Mouse (Mus musculus): ENCODE data around the gene Sdf4. TPM values are rescaled to one million over a fixed set of nuclear protein-coding genes. Genes with fewer than 3 reads are reported as not detected.

The Sdf4 gene
- total RNA-seq, 1 experiment from 2014 or later = 229 TPM

- ATAC-seq (ENCODE audit: extremely low read depth, insufficient number of reproducible peaks, low FRiP score, poor library complexity, severe bottlenecking) = no peak
Observed at GRCm38 (mm10) chr4:156044754-156045153, 52.1 kb downstream of the Sdf4 start.

GRCm38 (mm10) chr4:156049779-156050178 lies 57.1 kb downstream of the Sdf4 start:
- no peak for ATAC-seq (ENCODE audit: extremely low read depth, insufficient number of reproducible peaks, low FRiP score, poor library complexity, severe bottlenecking)

GRCm38 (mm10) chr4:156050391-156050980 lies 57.8 kb downstream of the Sdf4 start:
- ATAC-seq (ENCODE audit: extremely low read depth, insufficient number of reproducible peaks, low FRiP score, poor library complexity, severe bottlenecking) = peak; percentile 45; the same call in 1 of the 2 replicates

- ATAC-seq (ENCODE audit: extremely low read depth, insufficient number of reproducible peaks, low FRiP score, poor library complexity, severe bottlenecking) = no peak
Observed at GRCm38 (mm10) chr4:156053113-156053512, 60.4 kb downstream of the Sdf4 start.

GRCm38 (mm10) chr4:156054130-156054529 lies 61.5 kb downstream of the Sdf4 start:
- ATAC-seq (ENCODE audit: extremely low read depth, insufficient number of reproducible peaks, low FRiP score, poor library complexity, severe bottlenecking) = no peak

- no peak for ATAC-seq (ENCODE audit: extremely low read depth, insufficient number of reproducible peaks, low FRiP score, poor library complexity, severe bottlenecking)
Observed at GRCm38 (mm10) chr4:156054606-156055005, 61.9 kb downstream of the Sdf4 start.

- ATAC-seq (ENCODE audit: extremely low read depth, insufficient number of reproducible peaks, low FRiP score, poor library complexity, severe bottlenecking) = no peak
Observed at GRCm38 (mm10) chr4:156055173-156055572, 62.5 kb downstream of the Sdf4 start.

GRCm38 (mm10) chr4:156057702-156058101 lies 65.0 kb downstream of the Sdf4 start:
- ATAC-seq (ENCODE audit: extremely low read depth, insufficient number of reproducible peaks, low FRiP score, poor library complexity, severe bottlenecking) = no peak

GRCm38 (mm10) chr4:156058826-156059225 lies 66.2 kb downstream of the Sdf4 start:
- no peak for ATAC-seq (ENCODE audit: extremely low read depth, insufficient number of reproducible peaks, low FRiP score, poor library complexity, severe bottlenecking)

- ATAC-seq (ENCODE audit: extremely low read depth, insufficient number of reproducible peaks, low FRiP score, poor library complexity, severe bottlenecking) = no peak
Observed at GRCm38 (mm10) chr4:156059261-156059660, 66.6 kb downstream of the Sdf4 start, which contains the start of gene Ttll10. TSS of gene Ttll10 (minus strand) at chr4:156059414.

GRCm38 (mm10) chr4:156059713-156060112 lies 67.0 kb downstream of the Sdf4 start:
- no peak for ATAC-seq (ENCODE audit: extremely low read depth, insufficient number of reproducible peaks, low FRiP score, poor library complexity, severe bottlenecking)

Other genes starting within 250 kb of the Sdf4 start
- gene Atad3a, start 231.8 kb upstream of the Sdf4 start, total RNA-seq (2017) = 41.5 and 55.2 TPM in 2 replicates
- gene Vwa1, start 218.2 kb upstream of the Sdf4 start, total RNA-seq (2017) = 0.12 and 0.37 TPM in 2 replicates
- gene Tmem88b, start 207.0 kb upstream of the Sdf4 start, total RNA-seq (2017) = 0.12 TPM in 1 of 2 replicates, not detected in the other
- gene Ankrd65, start 202.4 kb upstream of the Sdf4 start, total RNA-seq (2017) = not detected in 2 replicates
- gene Mrpl20, start 190.0 kb upstream of the Sdf4 start, total RNA-seq (2017) = 30.4 and 33.5 TPM in 2 replicates
- gene Ccnl2, start 180.4 kb upstream of the Sdf4 start, total RNA-seq (2017) = 394 and 410 TPM in 2 replicates
- gene Aurkaip1, start 161.6 kb upstream of the Sdf4 start, total RNA-seq (2017) = 129 and 133 TPM in 2 replicates
- 0.47 and 2.3 TPM in 2 replicates for gene Mxra8, start 153.2 kb upstream of the Sdf4 start, total RNA-seq (2017)
- 32.8 and 39.2 TPM in 2 replicates for gene Dvl1, start 145.5 kb upstream of the Sdf4 start, total RNA-seq (2017)
- gene Tas1r3, start 129.5 kb upstream of the Sdf4 start, total RNA-seq (2017) = 1.4 and 1.8 TPM in 2 replicates
- gene Cptp, start 123.4 kb upstream of the Sdf4 start, total RNA-seq (2017) = 2.3 and 10.1 TPM in 2 replicates
- gene Ints11, start 123.3 kb upstream of the Sdf4 start, total RNA-seq (2017) = 25.4 and 26.8 TPM in 2 replicates
- gene Pusl1, start 101.1 kb upstream of the Sdf4 start, total RNA-seq (2017) = 10.1 and 10.3 TPM in 2 replicates
- 15.7 and 17.5 TPM in 2 replicates for gene Acap3, start 101.0 kb upstream of the Sdf4 start, total RNA-seq (2017)
- gene Ube2j2, start 49.0 kb upstream of the Sdf4 start, total RNA-seq (2017) = 87.4 and 90.2 TPM in 2 replicates
- gene C1qtnf12, start 30.6 kb upstream of the Sdf4 start, total RNA-seq (2017) = 1.6 and 3.6 TPM in 2 replicates
- gene B3galt6, start 223 bp upstream of the Sdf4 start, total RNA-seq (2017) = 2.9 and 3.7 TPM in 2 replicates
- gene Tnfrsf4, start 21.0 kb downstream of the Sdf4 start, total RNA-seq (2017) = 2.6 and 7.6 TPM in 2 replicates
- gene Tnfrsf18, start 33.3 kb downstream of the Sdf4 start, total RNA-seq (2017) = 18.5 and 22.1 TPM in 2 replicates
- not detected in 2 replicates for gene Ttll10, start 66.5 kb downstream of the Sdf4 start, total RNA-seq (2017)
- gene 9430015G10Rik, start 117.1 kb downstream of the Sdf4 start, total RNA-seq (2017) = 32.6 and 33.3 TPM in 2 replicates
- 0.25 and 0.58 TPM in 2 replicates for gene Rnf223, start 137.6 kb downstream of the Sdf4 start, total RNA-seq (2017)
- gene Agrn, start 204.6 kb downstream of the Sdf4 start, total RNA-seq (2017) = 7.9 and 9.8 TPM in 2 replicates
- gene Isg15, start 207.9 kb downstream of the Sdf4 start, total RNA-seq (2017) = 30.3 and 40.1 TPM in 2 replicates
- 17.6 and 20.4 TPM in 2 replicates for gene AW011738, start 210.4 kb downstream of the Sdf4 start, total RNA-seq (2017)
- 1.4 and 1.7 TPM in 2 replicates for gene Perm1, start 223.0 kb downstream of the Sdf4 start, total RNA-seq (2017)
- 22.8 and 23.6 TPM in 2 replicates for gene Plekhn1, start 242.0 kb downstream of the Sdf4 start, total RNA-seq (2017)
- gene Noc2l, start 243.1 kb downstream of the Sdf4 start, total RNA-seq (2017) = 58.7 and 59.8 TPM in 2 replicates